Mouse (Mus musculus) left cerebral cortex, adult 9 months (tissue): Measurements from ENCODE around the gene Alg5.

Experiments used
- DNase-seq, 2 experiments: peaks; one replicate each; pipeline ENCODE4 v3.0.0; 2022; ENCODE audit warnings: low spot score in 2 of 2

Alg5 gene

DNA sequence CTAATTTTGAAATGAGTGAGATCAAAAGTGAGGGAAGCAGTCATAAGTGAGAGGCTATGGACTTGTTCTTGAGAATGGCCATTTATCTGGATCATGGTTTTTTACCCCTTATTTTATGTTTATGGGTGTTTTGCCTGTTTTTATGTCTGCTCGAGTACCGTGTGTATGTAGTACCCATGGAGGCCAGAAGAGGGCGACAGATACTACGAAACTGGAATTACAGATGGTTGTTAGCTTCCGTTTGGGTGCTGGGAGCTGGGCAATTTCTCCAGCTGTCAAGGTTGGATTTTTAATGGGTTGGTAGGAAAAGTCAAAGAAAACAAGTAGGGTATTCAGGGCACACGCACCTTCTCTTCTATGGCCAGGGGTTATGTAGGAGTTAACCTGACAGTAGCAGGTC, 58.4 kb downstream of the Alg5 start:
- no peak for DNase-seq

- DNase-seq: no peak
Observed at GRCm38 (mm10) chr3:54795379-54795778, 60.0 kb downstream of the Alg5 start.

- peak in 1 of 2 experiments; percentile 25 for DNase-seq
Observed at GRCm38 (mm10) chr3:54795806-54796205, 60.5 kb downstream of the Alg5 start.

- DNase-seq: peak in 1 of 2 experiments; percentile 46
Observed at GRCm38 (mm10) chr3:54797211-54797610, 61.9 kb downstream of the Alg5 start.
